Mouse (Mus musculus) small intestine, adult 2 months (tissue): ENCODE results near the gene 9430007A20Rik. TPM values are rescaled to one million over a fixed set of nuclear protein-coding genes. Genes with fewer than 3 reads are reported as not detected.

Source experiments
- H3K27ac ChIP-seq: fragments of 200-500 bp; 2 replicates; pipeline ENCODE4 v1.5.1; 2012; ENCODE audit warnings: low read depth, low read length, control low read depth, inconsistent platforms; ENCODE audit not compliant: insufficient read depth
- H3K27me3 ChIP-seq: fragments of 200-500 bp; 2 replicates; pipeline ENCODE4 v1.6.1; 2012; ENCODE audit warnings: mild to moderate bottlenecking, moderate library complexity, low read length, inconsistent platforms; ENCODE audit not compliant: control insufficient read depth, insufficient read depth
- H3K36me3 ChIP-seq: fragments of 200-500 bp; 2 replicates; pipeline ENCODE4 v1.6.1; 2012; ENCODE audit warnings: mild to moderate bottlenecking, low read length, control low read depth, inconsistent platforms; ENCODE audit not compliant: control insufficient read depth, insufficient read depth
- H3K4me1 ChIP-seq: fragments of 200-500 bp; 2 replicates; pipeline ENCODE4 v1.6.1; 2012; ENCODE audit warnings: low read length, inconsistent platforms, mixed read lengths; ENCODE audit not compliant: control insufficient read depth, insufficient read depth, insufficient read length
- H3K4me3 ChIP-seq: fragments of 200-500 bp; 2 replicates; pipeline ENCODE4 v1.5.1; 2012; ENCODE audit warnings: low read depth, mild to moderate bottlenecking, control low read depth, inconsistent platforms, low read length, moderate library complexity
- CTCF ChIP-seq: fragments of 200-500 bp; IDR thresholded peaks from 2 replicates; pipeline ENCODE4 v1.5.1; 2012; ENCODE audit warnings: low read depth, mild to moderate bottlenecking, control low read depth, inconsistent platforms, low read length, moderate library complexity, mixed read lengths; ENCODE audit not compliant: insufficient replicate concordance, insufficient read length; ENCODE audit errors: extremely low read depth
- POLR2A ChIP-seq: fragments of 200-500 bp; IDR thresholded peaks from 2 replicates; pipeline ENCODE4 v1.6.1; 2012; ENCODE audit warnings: low read depth, mild to moderate bottlenecking, control low read depth, inconsistent platforms, low read length, moderate library complexity
- WGBS: fragments of 180-500 bp; shearing (Covaris S2); methylation state at CpG from one replicate; pipeline ENCODE4 v1.1.7; 2018; 5-methylcytosine and 5-hydroxymethylcytosine counted together
- polyA plus RNA-seq: library from polyadenylated mRNA; depleted of rRNA; stranded (reverse); fragments of >200 nt; gene quantifications from 2 replicates; pipeline ENCODE4 v1.2.3, GENCODE M21; 2012; rRNA removed

The 9430007A20Rik gene
- polyA plus RNA-seq, 1 experiment = not detected

DNA sequence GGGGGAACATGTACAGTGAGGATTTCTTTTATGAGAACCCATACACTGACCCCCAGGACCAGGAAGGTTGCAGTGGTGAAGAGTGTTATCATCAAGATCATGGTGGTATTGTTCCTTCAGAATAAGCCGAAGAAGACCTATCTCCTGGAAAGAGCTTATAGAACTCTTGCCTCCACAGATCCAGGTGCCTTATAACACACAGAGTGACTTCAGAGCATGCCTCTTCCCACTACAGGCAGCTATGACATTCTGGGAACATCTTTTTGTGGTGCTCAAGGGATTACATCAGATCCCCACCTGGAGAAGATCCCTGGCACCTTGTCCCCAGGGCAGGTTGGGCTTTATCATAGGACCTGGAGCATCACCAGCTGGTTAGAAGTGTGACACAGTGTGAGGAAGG lies 45.4 kb downstream of the 9430007A20Rik start, which contains the start of gene Gm13124:
Gene Gm13124, minus strand, starts transcription at position 101 of the 400 bp plus-strand sequence.
- no peak within 1 kb of the TSS for H3K27ac ChIP-seq
- H3K4me1 ChIP-seq = no peaks in the 10 kb centered on the region
- H3K27me3 ChIP-seq = no peaks in the 10 kb centered on the region
- H3K36me3 ChIP-seq = no peaks in the 10 kb centered on the region
- H3K4me3 ChIP-seq = no peak within 1 kb of the TSS
- 93% methylated on average over 1 of the region's 1 CpGs for WGBS
- no peak for TF ChIP-seq CTCF
- TF ChIP-seq POLR2A = no peak

DNA sequence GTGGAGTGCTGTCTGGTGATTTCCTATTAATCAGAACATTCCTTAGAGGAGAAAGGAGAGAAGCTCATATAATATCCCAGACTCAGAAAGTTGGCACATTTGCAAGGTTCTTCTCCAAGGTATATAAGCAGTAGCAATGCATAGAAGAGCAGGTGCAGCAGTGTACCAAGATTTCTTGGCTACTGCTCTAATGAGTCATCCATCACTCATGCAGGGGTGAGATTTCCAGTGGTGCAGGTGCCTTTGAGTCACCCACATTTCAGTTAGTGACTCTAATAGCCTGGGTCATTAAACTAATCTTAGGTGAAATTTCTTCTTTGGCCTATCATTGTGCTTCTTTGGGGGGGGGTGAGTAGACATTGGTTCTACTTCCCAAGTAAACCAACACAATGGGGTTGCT lies 48.1 kb downstream of the 9430007A20Rik start:
- H3K36me3 ChIP-seq = no peaks in the 10 kb centered on the region
- H3K4me1 ChIP-seq = no peaks in the 10 kb centered on the region
- no peaks in the 10 kb centered on the region for H3K27me3 ChIP-seq
- H3K27ac ChIP-seq = no peak overlapping the region
- no peak for TF ChIP-seq CTCF
- no peak for TF ChIP-seq POLR2A
- no peak overlapping the region for H3K4me3 ChIP-seq

Other genes with a start within 250 kb of the 9430007A20Rik start
- gene Pramel5, start 239.3 kb upstream of the 9430007A20Rik start, polyA plus RNA-seq = not detected in 2 replicates
- not detected in 2 replicates for gene Gm13128, start 189.6 kb upstream of the 9430007A20Rik start, polyA plus RNA-seq
- not detected in 2 replicates for gene Gm13119, start 161.9 kb upstream of the 9430007A20Rik start, polyA plus RNA-seq
- gene Pramef20, start 141.9 kb upstream of the 9430007A20Rik start, polyA plus RNA-seq = not detected in 2 replicates
- gene Pramef12, start 111.4 kb upstream of the 9430007A20Rik start, polyA plus RNA-seq = not detected in 2 replicates
- not detected in 2 replicates for gene 1700012P22Rik, start 81.0 kb upstream of the 9430007A20Rik start, polyA plus RNA-seq
- gene Gm9944, start 66.5 kb upstream of the 9430007A20Rik start, polyA plus RNA-seq = not detected in 2 replicates
- not detected in 2 replicates for gene Aadacl3, start 56.1 kb upstream of the 9430007A20Rik start, polyA plus RNA-seq
- gene Gm13124, start 45.3 kb downstream of the 9430007A20Rik start, polyA plus RNA-seq = not detected in 2 replicates
- gene Aadacl4, start 93.9 kb downstream of the 9430007A20Rik start, polyA plus RNA-seq = not detected in 2 replicates
- gene Gm436, start 166.5 kb downstream of the 9430007A20Rik start, polyA plus RNA-seq = not detected in 2 replicates
- gene Gm13178, start 201.6 kb downstream of the 9430007A20Rik start, polyA plus RNA-seq = not detected in 2 replicates